Mouse (Mus musculus): ENCODE measurements around the gene Eif3g.

DNA sequence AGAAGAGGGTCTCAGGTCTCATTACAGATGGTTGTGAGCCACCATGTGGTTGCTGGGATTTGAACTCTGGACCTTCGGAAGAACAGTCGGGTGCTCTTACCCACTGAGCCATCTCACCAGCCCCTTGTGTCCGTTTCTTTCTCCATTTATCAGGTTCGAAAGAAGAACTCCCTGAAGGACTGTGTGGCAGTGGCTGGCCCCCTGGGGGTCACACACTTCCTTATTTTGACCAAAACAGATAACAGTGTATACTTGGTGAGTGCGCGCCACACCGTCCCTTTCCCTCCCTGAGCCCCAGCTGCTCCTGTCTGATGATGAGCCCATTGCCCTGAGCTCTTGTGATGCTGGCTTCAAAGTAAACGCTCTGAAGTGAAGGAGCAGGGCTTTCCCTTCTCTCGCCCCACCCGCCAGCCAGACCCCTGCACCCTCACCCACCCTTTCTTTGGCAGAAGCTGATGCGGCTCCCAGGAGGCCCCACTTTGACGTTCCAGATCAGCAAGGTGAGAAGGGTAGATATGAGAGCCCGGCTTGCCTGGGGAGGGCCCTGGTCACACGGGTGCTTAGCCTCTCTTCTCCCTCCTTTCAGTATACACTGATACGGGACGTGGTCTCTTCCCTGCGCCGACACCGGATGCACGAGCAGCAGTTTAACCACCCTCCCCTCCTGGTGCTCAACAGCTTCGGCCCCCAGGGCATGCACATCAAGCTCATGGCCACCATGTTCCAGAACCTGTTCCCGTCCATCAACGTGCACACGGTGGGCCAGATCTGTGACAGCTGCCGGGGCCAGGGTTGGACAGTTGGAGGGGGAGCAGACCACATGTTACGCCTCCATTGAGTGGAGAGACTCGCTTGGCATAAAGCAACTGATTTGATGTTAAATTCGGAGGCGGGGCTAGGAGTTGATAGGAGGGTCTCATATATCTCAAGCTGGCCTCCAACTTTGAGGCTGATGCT is 9.0 kb downstream of the Eif3g start:
- TF ChIP-seq CTCF (IDR thresholded peaks at IDR 0.05; ENCODE audit: low read depth): no peak
- TF ChIP-seq EP300 (optimal IDR thresholded peaks at IDR 0.05): no peak

Data from stomach, postnatal 0 days (tissue).